Mouse (Mus musculus): ENCODE measurements around the gene Harbi1.

DNA sequence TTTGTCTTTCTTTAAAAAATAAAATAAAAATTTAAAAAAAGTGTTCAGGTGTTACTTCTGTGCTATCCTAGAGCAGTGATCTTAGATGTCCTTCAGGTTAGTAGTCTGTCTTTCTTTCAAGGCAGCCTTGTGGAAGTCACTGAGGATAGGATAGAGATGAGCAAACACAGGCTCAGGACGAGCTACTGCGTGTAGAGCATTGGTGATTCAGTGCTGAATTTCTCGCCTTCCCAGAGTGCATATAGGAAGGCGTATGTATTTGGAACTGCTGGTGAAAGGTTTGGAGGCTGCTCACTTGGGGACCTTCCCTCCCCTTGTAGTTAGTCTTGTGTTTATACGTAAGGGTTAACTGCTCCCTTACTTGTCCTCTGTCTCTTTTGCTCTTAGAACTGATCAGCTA is 24.6 kb downstream of the Harbi1 start:
- TF ChIP-seq CTCF (IDR thresholded peaks at IDR 0.05; ENCODE audit: control insufficient read depth, insufficient read depth, low read length) (no peak), POLR2A (IDR thresholded peaks at IDR 0.05; ENCODE audit: borderline replicate concordance, control insufficient read depth, low read depth, low read length) (no peak)

Measured in bone marrow, adult 2 months (tissue).